Mouse (Mus musculus) liver, embryonic 12.5 days (tissue): ENCODE data around the gene Pa2g4. TPM values are rescaled to one million over a fixed set of nuclear protein-coding genes. Genes with fewer than 3 reads are reported as not detected.
A peak's percentile ranks its signal among the peaks of the same experiment; 100 is the strongest.

ENCODE experiments used
- ATAC-seq: fragments of 200-750 bp; cut with Nextera tagmentation; 2 replicates; pipeline ENCODE4 v1.8.0; 2017; ENCODE audit warnings: moderate number of reproducible peaks, mild to moderate bottlenecking, moderate library complexity
- H3K27ac ChIP-seq: fragments of 300-500 bp; sonication (generic); 2 replicates; pipeline ENCODE4 v1.5.1; 2016; ENCODE audit warnings: mild to moderate bottlenecking
- H3K27me3 ChIP-seq: fragments of 300-500 bp; sonication (generic); replicated peaks from 2 replicates; pipeline ENCODE4 v1.6.1; 2016; ENCODE audit warnings: mild to moderate bottlenecking, moderate library complexity
- H3K36me3 ChIP-seq: fragments of 300-500 bp; sonication (generic); 2 replicates; pipeline ENCODE4 v1.6.1; 2016; ENCODE audit warnings: mild to moderate bottlenecking, moderate library complexity
- H3K4me1 ChIP-seq: fragments of 300-500 bp; sonication (generic); 2 replicates; pipeline ENCODE4 v1.6.1; 2016
- H3K4me2 ChIP-seq: fragments of 300-500 bp; sonication (generic); 2 replicates; pipeline ENCODE4 v1.6.1; 2016; ENCODE audit warnings: mild to moderate bottlenecking, moderate library complexity
- H3K4me3 ChIP-seq: fragments of 300-500 bp; sonication (generic); 2 replicates; pipeline ENCODE4 v1.5.1; 2016; ENCODE audit warnings: mild to moderate bottlenecking, moderate library complexity
- H3K9ac ChIP-seq: fragments of 300-500 bp; sonication (generic); 2 replicates; pipeline ENCODE4 v1.6.1; 2016; ENCODE audit warnings: mild to moderate bottlenecking, moderate library complexity
- H3K9me3 ChIP-seq: fragments of 300-500 bp; sonication (generic); replicated peaks from 2 replicates; pipeline ENCODE4 v1.6.1; 2016; ENCODE audit warnings: mild to moderate bottlenecking, moderate library complexity
- WGBS: fragments of 180-500 bp; shearing (Covaris S2); methylation state at CpG from one replicate; pipeline ENCODE4 v1.1.7; 2016; ENCODE audit not compliant: insufficient replicate concordance; 5-methylcytosine and 5-hydroxymethylcytosine counted together
- polyA plus RNA-seq: library from polyadenylated mRNA; unstranded; fragments of >200 nt; fragmentation: Nextera tagmentation; extraction: Ambion mirVana; gene quantifications from 2 replicates; pipeline ENCODE4 v1.2.1, GENCODE M21; 2016

Gene Pa2g4
- polyA plus RNA-seq, 1 experiment from 2014 or later: 242 TPM

DNA sequence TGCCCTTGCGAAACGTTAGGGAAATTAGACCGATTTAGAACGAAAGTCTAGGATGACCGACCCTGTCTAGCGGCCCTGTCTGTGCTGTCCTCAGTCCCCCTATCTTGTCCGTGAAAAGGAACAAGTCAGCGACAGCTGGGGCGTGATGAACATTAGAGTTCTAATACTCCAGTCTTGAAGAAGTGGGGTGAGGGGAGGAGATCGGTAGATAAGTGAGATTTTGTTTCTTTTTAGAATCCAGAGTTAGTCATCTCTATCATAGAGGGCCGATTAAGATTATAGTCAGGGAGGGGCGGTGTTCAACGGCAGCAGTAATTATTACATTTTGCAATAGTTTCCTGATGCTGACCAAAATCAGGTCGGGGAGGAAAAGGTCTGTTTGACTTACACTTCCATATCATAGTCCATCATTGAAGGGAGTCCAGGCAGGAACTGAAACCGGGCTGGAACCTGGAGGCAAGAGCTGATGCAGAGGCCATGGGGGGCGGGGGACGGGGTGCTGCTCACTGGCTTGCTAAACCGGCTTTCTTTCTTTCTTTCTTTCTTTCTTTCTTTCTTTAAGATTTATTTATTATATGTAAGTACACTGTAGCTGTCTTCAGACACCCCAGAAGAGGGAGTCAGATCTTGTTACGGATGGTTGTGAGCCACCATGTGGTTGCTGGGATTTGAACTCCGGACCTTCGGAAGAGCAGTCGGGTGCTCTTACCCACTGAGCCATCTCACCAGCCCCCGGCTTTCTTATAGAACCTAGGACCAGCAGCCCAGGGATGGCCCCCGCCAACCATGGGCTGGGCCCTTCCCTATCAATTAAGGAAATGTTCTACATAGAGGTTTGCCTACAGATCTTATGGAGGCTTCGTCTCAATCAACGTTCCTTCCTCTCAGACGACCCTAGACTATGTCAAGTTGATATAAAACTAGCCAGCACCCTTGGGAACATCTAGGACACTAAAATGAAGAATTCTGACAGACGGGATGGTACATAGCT is 39.1 kb downstream of the Pa2g4 start:
- Histone ChIP-seq H3K4me1 (peaks cover 35% of the 10 kb centered on the region), H3K36me3 (peaks cover 10% of the 10 kb centered on the region; the same call in 1 of the 2 replicates), H3K27me3 (peaks cover 5% of the 10 kb centered on the region), H3K27ac (peak overlapping the region; percentile 78), H3K4me2 (peak overlapping the region; percentile 100), H3K9ac (peak overlapping the region; percentile 68), H3K9me3 (no peaks in the 10 kb centered on the region), H3K4me3 (peak overlapping the region; percentile 83)
- ATAC-seq: peak; percentile 38; the same call in 1 of the 2 replicates
- 25% methylated on average over 28 of the region's 28 CpGs for WGBS

DNA sequence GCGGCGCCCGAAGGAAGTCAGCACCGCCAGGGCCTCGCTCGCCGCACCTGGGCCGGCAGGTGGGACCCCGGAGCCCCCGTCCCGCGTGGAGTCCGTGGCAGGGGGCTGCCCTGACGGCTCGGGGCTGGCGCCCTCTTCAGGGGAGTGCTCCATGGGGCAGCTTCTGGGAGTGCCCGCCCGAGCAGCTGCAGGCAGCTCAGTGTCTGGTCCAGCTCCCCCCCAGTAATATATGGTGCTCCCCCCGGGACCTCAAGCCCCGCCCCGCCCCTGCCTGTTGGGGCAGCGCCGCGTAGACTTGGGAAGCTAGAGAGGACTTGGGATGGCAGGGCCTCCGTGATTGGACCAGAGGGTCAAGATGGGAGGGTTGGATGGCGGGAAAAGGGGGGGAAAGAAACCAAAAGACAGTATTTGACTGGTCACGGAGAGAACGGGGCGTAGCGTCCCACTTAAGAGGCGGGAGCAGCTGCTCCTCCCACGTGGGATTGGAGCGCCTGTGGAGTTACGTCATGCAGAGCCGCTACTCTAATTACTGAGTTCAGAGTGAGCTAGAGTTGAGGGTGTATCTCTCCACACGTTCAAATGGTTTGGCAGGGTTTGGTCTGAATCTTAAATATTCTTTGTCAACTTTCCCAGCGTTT is 40.0 kb downstream of the Pa2g4 start, which contains the start of gene Esyt1:
TSS of gene Esyt1 (minus strand) at position 201 of the 638 bp plus-strand sequence.
- 1% methylated on average over 37 of the region's 37 CpGs for WGBS
- peaks cover 17% of the 10 kb centered on the region for H3K36me3 ChIP-seq
- peak; percentile 96 for ATAC-seq
- H3K27ac ChIP-seq: peak within 1 kb of the TSS; percentile 92
- H3K9ac ChIP-seq: peak within 1 kb of the TSS; percentile 90
- peak within 1 kb of the TSS; percentile 83 for H3K4me3 ChIP-seq
- H3K9me3 ChIP-seq: no peaks in the 10 kb centered on the region
- peaks cover 5% of the 10 kb centered on the region for H3K27me3 ChIP-seq
- H3K4me1 ChIP-seq: peaks cover 35% of the 10 kb centered on the region
- peak within 1 kb of the TSS; percentile 100 for H3K4me2 ChIP-seq

DNA sequence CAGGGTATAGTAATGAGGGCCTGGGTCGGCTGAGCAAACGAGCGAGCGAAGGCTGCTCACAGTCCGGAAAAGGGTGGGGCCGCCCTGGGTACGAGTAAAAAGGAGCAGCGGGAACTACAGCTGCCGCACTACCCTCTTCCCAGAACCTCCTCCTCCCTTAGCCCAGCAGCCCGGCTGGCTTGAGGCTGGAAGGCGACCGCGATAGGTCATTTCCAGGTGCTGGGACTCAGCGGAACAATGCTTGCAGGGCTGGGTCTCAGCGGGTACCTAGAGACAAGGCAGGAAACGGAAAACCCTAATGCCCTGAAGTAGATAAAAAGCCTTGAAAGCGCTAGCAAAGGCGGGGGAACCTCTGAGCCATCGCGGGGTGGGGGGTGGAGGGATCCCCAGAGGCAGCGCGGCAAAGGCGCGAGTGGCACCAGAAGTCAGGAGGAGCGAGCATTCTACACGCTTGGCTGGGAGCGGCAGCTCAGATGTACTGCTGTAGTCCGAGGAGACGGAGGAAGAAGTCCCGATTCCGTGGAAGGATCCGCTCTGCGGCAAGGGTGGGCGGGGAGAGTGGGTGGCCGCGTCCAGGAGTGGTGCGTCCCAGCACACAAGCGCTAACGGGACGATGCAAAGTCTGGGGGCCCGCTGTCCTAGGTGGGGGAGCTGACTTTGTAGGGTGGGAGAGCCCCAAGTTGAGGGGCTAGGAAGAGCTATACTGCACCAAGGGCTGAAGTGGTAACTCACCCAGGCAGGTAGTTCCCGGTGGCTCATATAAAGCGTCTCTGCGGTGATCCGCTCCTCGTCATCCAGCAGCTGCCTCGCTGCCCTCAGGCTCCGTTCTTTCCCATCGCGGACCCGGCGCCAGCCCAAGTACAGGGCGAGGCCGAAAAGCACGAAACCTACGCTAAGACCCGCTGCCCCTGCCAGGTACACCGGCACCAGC is 40.8 kb downstream of the Pa2g4 start:
- H3K9me3 ChIP-seq: no peaks in the 10 kb centered on the region
- H3K36me3 ChIP-seq: peaks cover 25% of the 10 kb centered on the region
- 1% methylated on average over 58 of the region's 58 CpGs for WGBS
- ATAC-seq: peak; percentile 12
- H3K27me3 ChIP-seq: peaks cover 5% of the 10 kb centered on the region
- H3K9ac ChIP-seq: peak overlapping the region; percentile 90
- H3K4me2 ChIP-seq: peak overlapping the region; percentile 100
- peak overlapping the region; percentile 92 for H3K27ac ChIP-seq
- peak overlapping the region; percentile 83 for H3K4me3 ChIP-seq
- peaks cover 35% of the 10 kb centered on the region for H3K4me1 ChIP-seq

DNA sequence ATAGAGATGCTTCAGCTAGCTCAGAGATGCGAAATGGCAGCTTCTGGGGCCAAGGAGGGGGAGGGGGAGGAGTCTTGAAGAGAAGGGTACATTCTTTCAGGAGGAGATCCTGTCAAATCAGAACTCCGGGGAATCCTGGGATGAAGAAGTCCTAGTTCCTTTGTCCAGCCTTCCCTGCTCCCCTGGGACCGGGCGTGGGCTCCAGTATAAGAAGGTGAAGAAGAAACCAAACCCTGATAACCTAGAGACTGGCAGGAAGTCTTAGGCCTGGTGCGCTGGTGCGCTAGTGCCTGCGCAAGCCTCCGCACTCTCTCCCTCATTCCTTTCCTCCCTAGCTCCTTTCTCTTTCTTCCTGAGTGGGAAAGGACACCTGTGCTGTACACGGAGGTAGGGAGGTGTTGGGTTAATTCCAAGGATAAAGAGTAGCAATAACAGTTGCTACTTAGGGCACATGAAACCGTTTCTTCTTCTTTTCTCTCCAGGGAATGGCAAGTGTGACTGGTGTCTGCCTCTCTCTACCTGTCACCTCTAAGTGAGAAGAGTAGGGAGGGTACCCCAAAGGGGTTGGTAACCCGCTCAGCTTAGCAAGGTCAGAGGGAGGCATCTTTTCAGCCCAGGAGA is 41.6 kb downstream of the Pa2g4 start:
- peak overlapping the region; percentile 92; the same call in 1 of the 2 replicates for H3K27ac ChIP-seq
- no peaks in the 10 kb centered on the region for H3K9me3 ChIP-seq
- 20% methylated on average over 11 of the region's 11 CpGs for WGBS
- ATAC-seq: no peak
- H3K9ac ChIP-seq: peak overlapping the region; percentile 90
- peaks cover 35% of the 10 kb centered on the region for H3K4me1 ChIP-seq
- H3K36me3 ChIP-seq: peaks cover 33% of the 10 kb centered on the region
- peak overlapping the region; percentile 100 for H3K4me2 ChIP-seq
- H3K27me3 ChIP-seq: peaks cover 5% of the 10 kb centered on the region; the same call in 1 of the 2 replicates
- H3K4me3 ChIP-seq: peak overlapping the region; percentile 83

DNA sequence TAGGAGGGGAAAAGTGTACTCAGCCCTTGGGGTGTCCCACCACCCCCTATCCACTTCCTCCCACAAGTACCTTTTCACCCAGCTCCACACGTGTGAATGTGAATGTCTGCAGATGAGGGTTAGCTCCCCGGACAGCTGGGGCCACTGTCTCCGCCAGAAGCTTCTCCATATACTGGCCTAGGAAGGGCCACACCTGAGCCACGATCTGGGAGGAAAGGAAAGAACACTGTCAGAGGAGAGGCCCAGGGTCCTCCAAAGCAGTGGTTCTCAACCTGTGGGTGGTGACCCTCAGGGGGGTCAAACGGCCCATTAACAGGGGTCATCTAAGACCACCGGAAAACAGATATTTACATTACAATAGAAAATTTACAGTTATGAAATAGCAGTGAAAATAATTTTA is 43.4 kb downstream of the Pa2g4 start:
- Histone ChIP-seq H3K4me3 (no peak overlapping the region), H3K4me1 (peaks cover 33% of the 10 kb centered on the region), H3K27me3 (peaks cover 5% of the 10 kb centered on the region; the same call in 1 of the 2 replicates), H3K4me2 (no peak overlapping the region), H3K9me3 (no peaks in the 10 kb centered on the region), H3K27ac (no peak overlapping the region), H3K36me3 (peaks cover 42% of the 10 kb centered on the region), H3K9ac (no peak overlapping the region)
- 71% methylated on average over 6 of the region's 6 CpGs for WGBS
- ATAC-seq: no peak

DNA sequence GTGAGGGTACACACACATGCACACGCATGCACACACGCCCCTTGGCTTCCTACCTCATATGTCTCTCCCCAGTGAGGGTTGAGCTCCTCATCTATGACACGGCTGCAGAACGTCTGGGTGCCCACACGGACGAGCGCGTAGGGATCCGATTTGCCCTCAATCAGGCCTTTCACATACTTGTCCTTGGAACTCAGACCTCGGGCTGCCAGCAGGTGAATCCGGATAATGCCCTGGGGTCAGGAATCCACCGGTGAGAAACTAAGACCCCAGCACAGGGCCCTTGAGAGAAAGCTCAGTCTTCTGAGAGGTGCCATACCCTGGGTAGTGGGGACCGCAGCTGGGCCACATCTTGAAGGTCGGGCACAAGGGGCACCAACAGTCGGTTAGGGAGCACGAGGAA is 45.2 kb downstream of the Pa2g4 start:
- Histone ChIP-seq H3K36me3 (peaks cover 58% of the 10 kb centered on the region), H3K4me3 (no peak overlapping the region), H3K4me2 (no peak overlapping the region), H3K9me3 (no peaks in the 10 kb centered on the region), H3K27me3 (peaks cover 8% of the 10 kb centered on the region; the same call in 1 of the 2 replicates), H3K9ac (no peak overlapping the region), H3K4me1 (peaks cover 39% of the 10 kb centered on the region), H3K27ac (no peak overlapping the region)
- ATAC-seq: no peak
- 83% methylated on average over 16 of the region's 16 CpGs for WGBS

DNA sequence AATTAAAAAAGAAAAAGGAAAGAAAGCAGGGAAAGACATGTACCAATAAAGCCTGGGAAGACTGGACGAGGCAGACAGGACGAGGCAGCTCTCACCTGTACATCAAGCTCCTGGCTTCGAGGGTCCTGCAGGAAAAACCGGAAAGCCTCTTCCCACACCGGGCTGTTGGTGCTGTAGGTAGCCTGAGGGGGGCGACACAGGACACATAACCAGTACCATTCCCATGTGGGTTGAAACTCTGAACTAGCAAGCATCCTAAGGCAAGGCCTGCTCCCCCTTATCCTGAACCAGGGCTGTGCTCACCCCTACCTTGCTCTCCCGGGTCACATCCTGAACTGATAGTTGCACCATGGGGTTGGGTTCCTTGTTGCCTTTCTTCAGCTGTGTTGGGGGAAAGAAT is 47.0 kb downstream of the Pa2g4 start:
- Histone ChIP-seq H3K27ac (no peak overlapping the region), H3K4me1 (peaks cover 33% of the 10 kb centered on the region), H3K9me3 (no peaks in the 10 kb centered on the region), H3K4me3 (no peak overlapping the region), H3K27me3 (peaks cover 8% of the 10 kb centered on the region; the same call in 1 of the 2 replicates), H3K4me2 (no peak overlapping the region), H3K9ac (no peak overlapping the region), H3K36me3 (peaks cover 70% of the 10 kb centered on the region)
- WGBS: 72% methylated on average over 7 of the region's 7 CpGs
- ATAC-seq: no peak

DNA sequence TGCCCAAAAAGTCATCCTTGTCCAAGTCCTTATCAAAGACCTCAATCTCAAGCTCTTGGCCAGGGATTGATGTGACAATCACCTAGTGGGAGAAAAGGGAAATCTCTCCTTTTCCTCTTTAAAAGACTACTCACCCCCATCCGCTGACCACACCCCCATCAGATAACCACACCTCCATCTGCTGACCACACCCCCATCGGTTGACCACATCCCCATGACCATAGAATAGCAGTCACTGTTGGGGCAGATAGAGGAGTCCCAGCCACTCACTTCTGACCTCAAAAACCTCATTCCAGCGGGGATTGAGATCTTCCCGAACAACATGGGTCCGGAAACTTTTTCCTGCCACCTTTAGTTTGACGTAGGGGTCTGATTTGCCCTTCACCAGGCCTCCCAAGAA is 49.1 kb downstream of the Pa2g4 start:
- Histone ChIP-seq H3K9me3 (no peaks in the 10 kb centered on the region), H3K27ac (peak overlapping the region; percentile 57; the same call in 1 of the 2 replicates), H3K36me3 (peaks cover 74% of the 10 kb centered on the region), H3K4me2 (peak overlapping the region; percentile 63), H3K9ac (no peak overlapping the region), H3K4me1 (peaks cover 31% of the 10 kb centered on the region), H3K4me3 (no peak overlapping the region), H3K27me3 (0 out of 2 replicates have a peak, but pooled peaks cover 3% of the 10 kb centered on the region)
- WGBS: 10% methylated on average over 6 of the region's 6 CpGs
- 0 out of 2 replicates have a peak, but pooled peaks have one; percentile 43 for ATAC-seq

DNA sequence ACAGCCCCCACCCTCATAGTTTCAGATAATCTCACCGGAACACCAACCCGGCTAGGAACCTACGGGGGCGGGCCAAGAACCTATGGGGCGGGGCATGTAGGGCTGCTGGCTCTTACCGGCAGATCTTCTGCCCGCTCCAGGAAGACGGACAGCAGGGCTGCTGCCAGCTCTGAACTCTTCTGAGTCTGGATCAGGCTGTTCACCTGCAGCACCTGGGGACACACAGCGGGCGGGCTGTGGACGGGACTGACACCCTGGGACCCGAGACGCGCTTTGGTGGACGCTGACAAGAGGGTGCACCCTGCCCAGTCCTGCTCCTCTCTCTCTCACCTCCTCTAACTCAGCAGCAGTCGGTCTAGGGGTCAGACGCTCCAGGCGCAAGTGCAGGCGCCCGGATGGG is 49.8 kb downstream of the Pa2g4 start:
- Histone ChIP-seq H3K4me2 (peak overlapping the region; percentile 63), H3K27me3 (0 out of 2 replicates have a peak, but pooled peaks cover 3% of the 10 kb centered on the region), H3K27ac (peak overlapping the region; percentile 57), H3K9me3 (no peaks in the 10 kb centered on the region), H3K9ac (peak overlapping the region; percentile 25), H3K36me3 (peaks cover 73% of the 10 kb centered on the region), H3K4me3 (peak overlapping the region; percentile 22; the same call in 1 of the 2 replicates), H3K4me1 (peaks cover 38% of the 10 kb centered on the region)
- 35% methylated on average over 20 of the region's 20 CpGs for WGBS
- ATAC-seq: peak; percentile 64

DNA sequence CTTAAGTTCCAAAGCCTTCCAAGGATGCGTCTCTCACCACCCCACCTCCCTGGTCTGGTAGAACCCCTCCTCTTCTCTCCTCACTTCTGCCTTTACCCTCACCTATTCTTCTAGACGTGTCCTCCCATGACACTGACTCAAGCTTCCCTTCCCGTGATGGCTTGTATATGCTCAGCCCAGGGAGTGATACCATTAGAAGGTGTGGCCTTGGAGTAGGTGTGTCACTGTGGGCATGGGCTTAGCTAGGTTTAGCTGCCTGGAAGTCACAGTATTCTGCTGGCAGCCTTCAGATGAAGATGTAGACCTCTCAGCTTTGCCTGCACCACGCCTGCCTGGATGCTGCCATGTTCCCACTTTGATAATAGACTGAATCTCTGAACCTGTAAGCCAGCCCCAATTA is 50.7 kb downstream of the Pa2g4 start:
- Histone ChIP-seq H3K36me3 (peaks cover 73% of the 10 kb centered on the region), H3K27ac (peak overlapping the region; percentile 57; the same call in 1 of the 2 replicates), H3K9ac (no peak overlapping the region), H3K4me3 (no peak overlapping the region), H3K4me2 (no peak overlapping the region), H3K9me3 (no peaks in the 10 kb centered on the region), H3K27me3 (0 out of 2 replicates have a peak, but pooled peaks cover 3% of the 10 kb centered on the region), H3K4me1 (peaks cover 48% of the 10 kb centered on the region)
- WGBS: 63% methylated on average over 4 of the region's 4 CpGs
- ATAC-seq: peak; percentile 53; the same call in 1 of the 2 replicates
